Mouse (Mus musculus): Measurements from ENCODE around the gene Rab30. TPM values are rescaled to one million over a fixed set of nuclear protein-coding genes. Genes with fewer than 3 reads are reported as not detected.
A peak's percentile ranks its signal among the peaks of the same experiment; 100 is the strongest.
"Not testable (repeated sequence)": the region's sequence is repeated elsewhere in the genome, so short reads cannot be mapped to it uniquely, and the experiment has no call there.

Rab30 gene
- polyA plus RNA-seq, 1 experiment from 2014 or later: 24.7 TPM

DNA sequence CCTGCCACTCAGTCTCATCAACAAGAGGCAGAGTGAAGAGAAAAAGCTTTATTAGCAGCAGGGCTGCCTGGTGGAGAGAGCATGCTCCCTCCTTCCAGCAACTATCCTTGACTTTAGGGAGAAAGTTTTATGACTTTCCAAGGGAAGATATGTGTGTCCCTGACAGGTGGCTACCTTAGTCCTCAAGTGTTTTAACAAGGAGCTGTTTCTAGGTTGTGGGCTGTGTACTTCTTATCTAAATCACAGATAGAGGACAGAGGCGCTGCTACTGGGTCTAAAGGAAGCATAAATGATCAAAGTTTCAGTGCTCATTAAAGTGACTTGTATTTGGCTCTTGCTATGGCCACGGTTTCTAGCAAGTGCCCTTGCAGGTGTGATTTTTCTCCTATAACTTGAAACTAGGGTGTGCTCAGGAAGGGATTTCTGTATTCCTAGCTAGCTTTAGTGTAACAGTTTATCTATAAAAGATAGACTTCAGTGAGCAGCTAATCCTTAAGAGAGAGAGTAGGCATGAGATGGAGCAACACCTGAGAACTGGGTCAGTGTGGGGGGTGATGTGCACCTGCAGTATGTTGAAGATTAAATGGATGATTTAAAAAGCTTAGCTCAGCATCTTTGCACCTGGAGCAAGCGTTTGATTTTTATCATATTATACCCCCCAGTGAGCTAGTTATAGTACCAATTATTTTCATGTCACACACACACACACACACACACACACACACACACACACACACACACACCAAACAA is 21.1 kb upstream of the Rab30 start:
- no peak for ATAC-seq
- Histone ChIP-seq H3K36me3 (ENCODE audit: control insufficient read depth, insufficient read depth, low read length) (no peaks in the 10 kb centered on the region), H3K9me3 (ENCODE audit: control insufficient read depth, low read length) (no peaks in the 10 kb centered on the region), H3K4me3 (ENCODE audit: low read length) (no peak overlapping the region), H3K9ac (ENCODE audit: low read depth, low read length) (no peak overlapping the region), H3K27me3 (replicated peaks; ENCODE audit: control insufficient read depth, insufficient read depth, low read length) (no peaks in the 10 kb centered on the region), H3K27ac (ENCODE audit: low read depth, low read length) (no peak overlapping the region), H3K4me2 (ENCODE audit: low read length) (no peak overlapping the region), H3K4me1 (ENCODE audit: control insufficient read depth, insufficient read depth, low read depth, low read length) (no peaks in the 10 kb centered on the region)
- WGBS: 76% methylated on average over 3 of the region's 3 CpGs

DNA sequence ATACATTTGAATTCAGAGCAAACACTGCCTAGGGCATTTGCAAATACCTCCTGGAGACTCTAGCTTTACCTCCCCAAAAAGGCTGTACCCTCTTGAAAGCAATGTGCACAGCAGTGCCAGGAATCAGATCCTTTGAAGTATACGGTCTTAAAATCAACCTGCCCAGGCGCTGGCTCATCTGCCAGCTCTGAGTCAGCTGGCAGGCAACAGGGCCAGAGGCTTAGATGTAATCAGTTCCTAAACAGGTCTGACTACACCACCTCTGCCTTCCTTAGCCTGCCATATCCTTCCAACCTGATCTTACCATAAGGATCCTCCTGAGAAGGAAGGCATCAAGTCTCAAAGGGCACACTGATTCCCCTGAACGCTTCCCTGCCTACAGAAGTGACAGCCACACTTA is 17.7 kb upstream of the Rab30 start:
- Histone ChIP-seq H3K4me2 (ENCODE audit: low read length) (no peak overlapping the region), H3K27ac (ENCODE audit: low read depth, low read length) (no peak overlapping the region), H3K9me3 (ENCODE audit: control insufficient read depth, low read length) (no peaks in the 10 kb centered on the region), H3K4me1 (ENCODE audit: control insufficient read depth, insufficient read depth, low read depth, low read length) (no peaks in the 10 kb centered on the region), H3K36me3 (ENCODE audit: control insufficient read depth, insufficient read depth, low read length) (no peaks in the 10 kb centered on the region), H3K27me3 (replicated peaks; ENCODE audit: control insufficient read depth, insufficient read depth, low read length) (no peaks in the 10 kb centered on the region), H3K4me3 (ENCODE audit: low read length) (no peak overlapping the region), H3K9ac (ENCODE audit: low read depth, low read length) (no peak overlapping the region)
- WGBS: 29% methylated on average over 3 of the region's 3 CpGs
- no peak for ATAC-seq

DNA sequence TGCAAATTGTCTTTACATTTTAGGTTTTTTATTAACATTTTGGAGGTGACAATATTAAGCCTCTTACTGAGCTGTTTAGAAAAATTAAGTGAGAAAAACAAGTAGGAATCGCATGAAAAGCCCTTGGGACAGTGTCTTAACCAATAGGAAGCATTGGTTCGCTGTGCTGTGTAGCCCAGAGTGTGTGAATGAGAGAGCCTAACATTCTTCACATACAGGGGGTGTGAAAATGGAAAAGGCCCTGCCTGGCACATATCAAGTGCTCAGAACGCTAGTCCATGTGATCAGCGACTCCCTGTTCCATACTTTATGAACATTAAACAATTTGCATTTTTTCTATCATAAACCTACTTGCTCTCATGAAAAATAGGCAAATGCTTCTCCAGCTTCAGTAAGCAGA is 17.1 kb upstream of the Rab30 start:
- 75% methylated on average over 4 of the region's 4 CpGs for WGBS
- Histone ChIP-seq H3K36me3 (ENCODE audit: control insufficient read depth, insufficient read depth, low read length) (no peaks in the 10 kb centered on the region), H3K4me1 (ENCODE audit: control insufficient read depth, insufficient read depth, low read depth, low read length) (no peaks in the 10 kb centered on the region), H3K4me2 (ENCODE audit: low read length) (no peak overlapping the region), H3K9me3 (ENCODE audit: control insufficient read depth, low read length) (no peaks in the 10 kb centered on the region), H3K4me3 (ENCODE audit: low read length) (no peak overlapping the region), H3K27ac (ENCODE audit: low read depth, low read length) (no peak overlapping the region), H3K27me3 (replicated peaks; ENCODE audit: control insufficient read depth, insufficient read depth, low read length) (no peaks in the 10 kb centered on the region), H3K9ac (ENCODE audit: low read depth, low read length) (no peak overlapping the region)
- ATAC-seq: 0 out of 2 replicates have a peak, but pooled peaks have one; percentile 46

DNA sequence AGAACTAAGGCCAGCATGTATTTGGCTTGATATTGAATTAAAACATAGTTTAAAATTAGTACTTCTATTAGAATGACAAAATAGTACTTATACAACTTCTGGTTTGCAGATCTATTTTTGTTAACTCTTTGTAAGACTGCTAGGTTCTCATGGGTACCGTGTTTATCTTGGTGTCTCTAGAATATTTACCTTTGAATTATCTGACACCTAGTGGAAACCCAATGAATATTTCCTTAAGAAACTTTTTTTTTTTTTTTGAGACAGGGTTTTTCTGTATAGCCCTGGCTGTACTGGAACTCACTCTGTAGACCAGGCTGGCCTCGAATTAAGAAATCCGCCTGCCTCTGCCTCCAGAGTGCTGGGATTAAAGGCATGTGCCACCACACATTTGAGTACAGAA is 11.8 kb upstream of the Rab30 start:
- not testable (repeated sequence) for H3K27ac ChIP-seq (ENCODE audit: low read depth, low read length); H3K4me1 ChIP-seq (ENCODE audit: control insufficient read depth, insufficient read depth, low read depth, low read length); H3K9me3 ChIP-seq (ENCODE audit: control insufficient read depth, low read length); H3K27me3 ChIP-seq (replicated peaks; ENCODE audit: control insufficient read depth, insufficient read depth, low read length); H3K36me3 ChIP-seq (ENCODE audit: control insufficient read depth, insufficient read depth, low read length); H3K4me3 ChIP-seq (ENCODE audit: low read length); H3K9ac ChIP-seq (ENCODE audit: low read depth, low read length); H3K4me2 ChIP-seq (ENCODE audit: low read length)
- ATAC-seq: 0 out of 2 replicates have a peak, but pooled peaks have one; percentile 23
- 78% methylated on average over 3 of the region's 3 CpGs for WGBS

DNA sequence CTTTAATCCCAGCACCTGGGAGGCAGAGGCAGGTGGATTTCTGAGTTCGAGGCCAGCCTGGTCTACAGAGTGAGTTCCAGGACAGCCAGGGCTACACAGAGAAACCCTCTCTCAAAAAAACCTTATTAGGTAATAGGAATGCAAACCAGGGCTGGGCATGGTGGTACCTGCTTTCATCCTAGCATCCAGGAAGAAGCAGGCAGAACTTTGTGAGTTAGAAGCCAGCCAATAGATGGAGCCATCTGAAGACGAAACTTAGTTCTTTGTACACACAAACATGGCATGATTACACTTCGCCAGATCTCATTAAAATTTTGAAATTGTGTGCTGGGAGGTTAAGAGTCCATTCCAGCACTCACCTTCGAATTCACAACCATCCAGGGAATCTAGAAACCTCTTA is 10.9 kb upstream of the Rab30 start:
- H3K9me3 ChIP-seq (ENCODE audit: control insufficient read depth, low read length): no peaks in the 10 kb centered on the region
- no peaks in the 10 kb centered on the region for H3K27me3 ChIP-seq (replicated peaks; ENCODE audit: control insufficient read depth, insufficient read depth, low read length)
- no peaks in the 10 kb centered on the region for H3K36me3 ChIP-seq (ENCODE audit: control insufficient read depth, insufficient read depth, low read length)
- WGBS: 79% methylated on average over 4 of the region's 4 CpGs
- H3K27ac ChIP-seq (ENCODE audit: low read depth, low read length): no peak overlapping the region
- H3K4me1 ChIP-seq (ENCODE audit: control insufficient read depth, insufficient read depth, low read depth, low read length): no peaks in the 10 kb centered on the region
- ATAC-seq: no peak
- no peak overlapping the region for H3K4me3 ChIP-seq (ENCODE audit: low read length)
- no peak overlapping the region for H3K4me2 ChIP-seq (ENCODE audit: low read length)
- no peak overlapping the region for H3K9ac ChIP-seq (ENCODE audit: low read depth, low read length)

DNA sequence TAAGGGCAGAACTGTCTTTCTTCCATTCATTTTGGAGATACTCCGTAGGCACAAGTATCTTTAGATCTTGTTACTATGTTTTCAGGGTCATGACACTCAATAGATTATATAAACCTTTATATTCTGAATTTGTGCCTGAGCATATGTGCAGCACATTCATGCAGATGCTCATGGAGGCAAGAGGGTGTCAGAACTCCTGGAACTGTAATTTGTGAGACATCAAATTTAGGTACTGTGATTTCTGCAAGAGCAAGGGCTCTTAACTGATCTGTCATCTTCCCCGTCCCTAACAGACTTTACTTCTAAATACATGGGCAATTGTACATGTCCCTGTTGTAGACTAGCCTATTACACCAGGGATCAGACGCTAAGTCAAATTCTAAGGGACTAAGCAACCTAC is 10.4 kb upstream of the Rab30 start:
- Histone ChIP-seq H3K9me3 (ENCODE audit: control insufficient read depth, low read length) (no peaks in the 10 kb centered on the region), H3K4me2 (ENCODE audit: low read length) (no peak overlapping the region), H3K27me3 (replicated peaks; ENCODE audit: control insufficient read depth, insufficient read depth, low read length) (no peaks in the 10 kb centered on the region), H3K27ac (ENCODE audit: low read depth, low read length) (no peak overlapping the region), H3K36me3 (ENCODE audit: control insufficient read depth, insufficient read depth, low read length) (no peaks in the 10 kb centered on the region), H3K4me3 (ENCODE audit: low read length) (no peak overlapping the region), H3K4me1 (ENCODE audit: control insufficient read depth, insufficient read depth, low read depth, low read length) (no peaks in the 10 kb centered on the region), H3K9ac (ENCODE audit: low read depth, low read length) (no peak overlapping the region)
- no peak for ATAC-seq
- 69% methylated on average over 3 of the region's 3 CpGs for WGBS

DNA sequence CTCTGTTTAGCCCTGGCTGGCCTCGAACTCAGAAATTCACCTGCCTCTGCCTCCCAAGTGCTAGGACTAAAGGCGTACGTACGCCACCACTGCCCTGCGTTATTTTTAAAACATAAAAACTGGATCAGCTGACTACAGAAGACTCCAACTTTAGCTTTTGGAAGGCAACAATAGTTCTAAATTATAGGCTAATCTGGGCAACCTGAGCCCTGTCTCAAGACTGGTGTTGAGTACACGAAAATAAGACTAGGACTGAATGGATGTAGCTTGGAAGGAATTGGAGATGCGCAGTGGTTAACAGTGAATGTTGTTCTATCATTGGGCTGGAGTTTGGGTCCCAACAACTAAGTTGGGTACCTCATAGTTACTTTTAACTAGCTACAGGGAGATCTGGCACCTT is 9.3 kb upstream of the Rab30 start:
- H3K9ac ChIP-seq (ENCODE audit: low read depth, low read length): no peak overlapping the region
- H3K36me3 ChIP-seq (ENCODE audit: control insufficient read depth, insufficient read depth, low read length): no peaks in the 10 kb centered on the region
- H3K27ac ChIP-seq (ENCODE audit: low read depth, low read length): no peak overlapping the region
- WGBS: 91% methylated on average over 7 of the region's 7 CpGs
- no peaks in the 10 kb centered on the region for H3K4me1 ChIP-seq (ENCODE audit: control insufficient read depth, insufficient read depth, low read depth, low read length)
- no peaks in the 10 kb centered on the region for H3K27me3 ChIP-seq (replicated peaks; ENCODE audit: control insufficient read depth, insufficient read depth, low read length)
- no peaks in the 10 kb centered on the region for H3K9me3 ChIP-seq (ENCODE audit: control insufficient read depth, low read length)
- ATAC-seq: no peak
- no peak overlapping the region for H3K4me3 ChIP-seq (ENCODE audit: low read length)
- no peak overlapping the region for H3K4me2 ChIP-seq (ENCODE audit: low read length)

DNA sequence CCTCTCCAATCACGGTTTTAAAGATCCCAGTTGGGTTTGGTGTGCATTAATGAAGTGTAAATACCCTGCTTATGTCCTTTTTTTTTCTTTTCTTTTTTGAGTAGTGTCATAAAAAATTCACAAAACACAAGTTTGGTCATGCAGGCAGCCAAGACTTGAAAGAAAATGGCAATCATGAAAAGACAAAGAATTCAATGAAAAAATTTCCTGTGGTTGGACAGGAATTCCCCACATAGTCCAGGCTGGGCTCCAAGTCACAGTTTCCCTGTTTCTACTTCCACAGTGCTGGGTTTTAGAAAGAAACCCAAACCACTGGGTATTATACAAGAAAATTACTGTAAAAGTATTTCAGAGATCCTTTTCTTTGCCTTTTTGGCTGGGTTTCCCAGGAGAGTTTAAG is 3.8 kb upstream of the Rab30 start:
- no peak for ATAC-seq
- no peak overlapping the region for H3K4me3 ChIP-seq (ENCODE audit: low read length)
- peaks cover 19% of the 10 kb centered on the region for H3K4me1 ChIP-seq (ENCODE audit: control insufficient read depth, insufficient read depth, low read depth, low read length)
- no peaks in the 10 kb centered on the region for H3K36me3 ChIP-seq (ENCODE audit: control insufficient read depth, insufficient read depth, low read length)
- H3K4me2 ChIP-seq (ENCODE audit: low read length): no peak overlapping the region; the same call in none of the 2 replicates
- H3K9ac ChIP-seq (ENCODE audit: low read depth, low read length): no peak overlapping the region
- 71% methylated on average over 1 of the region's 1 CpGs for WGBS
- H3K9me3 ChIP-seq (ENCODE audit: control insufficient read depth, low read length): no peaks in the 10 kb centered on the region
- no peak overlapping the region for H3K27ac ChIP-seq (ENCODE audit: low read depth, low read length)
- H3K27me3 ChIP-seq (replicated peaks; ENCODE audit: control insufficient read depth, insufficient read depth, low read length): no peaks in the 10 kb centered on the region

DNA sequence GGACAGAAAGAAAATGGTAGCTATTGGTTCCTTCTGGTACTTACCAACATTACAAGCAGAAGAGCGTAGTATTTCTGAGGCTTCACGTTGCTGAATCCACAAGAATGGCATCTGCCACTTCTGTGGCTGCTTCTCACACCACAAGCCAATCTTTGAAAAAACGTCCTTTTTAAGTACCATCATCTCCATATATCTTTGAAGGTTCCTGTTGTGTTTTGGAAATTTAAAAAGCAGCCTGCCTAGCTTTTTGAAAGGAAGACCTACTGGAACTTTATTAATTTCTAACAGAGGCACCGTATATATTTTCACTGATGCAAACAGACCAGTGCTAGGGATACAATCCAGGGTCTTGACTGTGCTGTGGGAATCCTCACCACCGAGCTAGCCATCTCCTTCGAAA is 1.4 kb upstream of the Rab30 start:
- Histone ChIP-seq H3K36me3 (ENCODE audit: control insufficient read depth, insufficient read depth, low read length) (no peaks in the 10 kb centered on the region), H3K27me3 (replicated peaks; ENCODE audit: control insufficient read depth, insufficient read depth, low read length) (no peaks in the 10 kb centered on the region), H3K4me1 (ENCODE audit: control insufficient read depth, insufficient read depth, low read depth, low read length) (peaks cover 36% of the 10 kb centered on the region), H3K4me2 (ENCODE audit: low read length) (peak overlapping the region; percentile 66), H3K4me3 (ENCODE audit: low read length) (peak overlapping the region; percentile 78), H3K9me3 (ENCODE audit: control insufficient read depth, low read length) (no peaks in the 10 kb centered on the region), H3K27ac (ENCODE audit: low read depth, low read length) (no peak overlapping the region), H3K9ac (ENCODE audit: low read depth, low read length) (peak overlapping the region; percentile 94)
- ATAC-seq: no peak
- 31% methylated on average over 6 of the region's 6 CpGs for WGBS

Measured in hindbrain, embryonic 16.5 days (tissue).